Mouse (Mus musculus): Measurements from ENCODE around the gene Fancc. TPM values are rescaled to one million over a fixed set of nuclear protein-coding genes. Genes with fewer than 3 reads are reported as not detected.
A peak's percentile ranks its signal among the peaks of the same experiment; 100 is the strongest.

The Fancc gene
- polyA plus RNA-seq, 1 experiment from 2014 or later, result 18.1 TPM

- DNase-seq (no peak), ATAC-seq (ENCODE audit: low FRiP score, low TSS enrichment) (no peak)
- no peak overlapping the region for H3K4me3 ChIP-seq (replicated peaks; ENCODE audit: low read depth, low read length)
- H3K9ac ChIP-seq (replicated peaks; ENCODE audit: low read length), result no peak overlapping the region
- no peak overlapping the region for H3K27ac ChIP-seq (replicated peaks; ENCODE audit: low read depth, low read length)
- H3K4me1 ChIP-seq (ENCODE audit: control insufficient read depth, insufficient read depth, low read length), result no peaks in the 10 kb centered on the region
- no peaks in the 10 kb centered on the region for H3K27me3 ChIP-seq (ENCODE audit: control insufficient read depth, insufficient read depth, low read length)
- WGBS, result 93% methylated on average over 6 of the region's 6 CpGs
- no peak overlapping the region for H3K4me2 ChIP-seq (ENCODE audit: low read length)
- peaks cover 44% of the 10 kb centered on the region for H3K36me3 ChIP-seq (ENCODE audit: control insufficient read depth, insufficient read depth, low read length)
- H3K9me3 ChIP-seq (ENCODE audit: control insufficient read depth, low read length), result no peaks in the 10 kb centered on the region
Observed at GRCm38 (mm10) chr13:63507001-63507556, 10.0 kb upstream of the Fancc start.

- WGBS, result 63% methylated on average over 1 of the region's 1 CpGs
- no peaks in the 10 kb centered on the region for H3K9me3 ChIP-seq (ENCODE audit: control insufficient read depth, low read length)
Observed at GRCm38 (mm10) chr13:63506364-63506763, 9.3 kb upstream of the Fancc start.

GRCm38 (mm10) chr13:63502391-63502790 is 5.3 kb upstream of the Fancc start:
- H3K9ac ChIP-seq (replicated peaks; ENCODE audit: low read length), result no peak overlapping the region
- 0 out of 2 replicates have a peak, but pooled peaks cover 3% of the 10 kb centered on the region for H3K36me3 ChIP-seq (ENCODE audit: control insufficient read depth, insufficient read depth, low read length)
- 92% methylated on average over 2 of the region's 2 CpGs for WGBS
- no peak overlapping the region for H3K4me3 ChIP-seq (replicated peaks; ENCODE audit: low read depth, low read length)
- ATAC-seq (ENCODE audit: low FRiP score, low TSS enrichment) (no peak), DNase-seq (no peak)
- no peaks in the 10 kb centered on the region for H3K27me3 ChIP-seq (ENCODE audit: control insufficient read depth, insufficient read depth, low read length)
- H3K4me1 ChIP-seq (ENCODE audit: control insufficient read depth, insufficient read depth, low read length), result no peaks in the 10 kb centered on the region
- H3K9me3 ChIP-seq (ENCODE audit: control insufficient read depth, low read length), result no peaks in the 10 kb centered on the region
- no peak overlapping the region for H3K27ac ChIP-seq (replicated peaks; ENCODE audit: low read depth, low read length)
- no peak overlapping the region for H3K4me2 ChIP-seq (ENCODE audit: low read length)

More at GRCm38 (mm10) chr13:63506364-63506763, 9.3 kb upstream of the Fancc start:
- ATAC-seq (ENCODE audit: low FRiP score, low TSS enrichment), result no peak
- H3K4me3 ChIP-seq (replicated peaks; ENCODE audit: low read depth, low read length), result no peak overlapping the region
- H3K36me3 ChIP-seq (ENCODE audit: control insufficient read depth, insufficient read depth, low read length), result peaks cover 37% of the 10 kb centered on the region
- no peak for DNase-seq
- no peak overlapping the region for H3K9ac ChIP-seq (replicated peaks; ENCODE audit: low read length)
- no peaks in the 10 kb centered on the region for H3K27me3 ChIP-seq (ENCODE audit: control insufficient read depth, insufficient read depth, low read length)
- H3K4me2 ChIP-seq (ENCODE audit: low read length), result no peak overlapping the region
- no peaks in the 10 kb centered on the region for H3K4me1 ChIP-seq (ENCODE audit: control insufficient read depth, insufficient read depth, low read length)
- no peak overlapping the region for H3K27ac ChIP-seq (replicated peaks; ENCODE audit: low read depth, low read length)

GRCm38 (mm10) chr13:63499489-63499888 is 2.4 kb upstream of the Fancc start:
- DNase-seq (no peak), ATAC-seq (ENCODE audit: low FRiP score, low TSS enrichment) (no peak)
- 87% methylated on average over 2 of the region's 2 CpGs for WGBS
- Histone ChIP-seq H3K4me1 (ENCODE audit: control insufficient read depth, insufficient read depth, low read length) (peaks cover 8% of the 10 kb centered on the region), H3K4me3 (replicated peaks; ENCODE audit: low read depth, low read length) (no peak overlapping the region), H3K27ac (replicated peaks; ENCODE audit: low read depth, low read length) (no peak overlapping the region), H3K4me2 (ENCODE audit: low read length) (no peak overlapping the region), H3K27me3 (ENCODE audit: control insufficient read depth, insufficient read depth, low read length) (no peaks in the 10 kb centered on the region), H3K9me3 (ENCODE audit: control insufficient read depth, low read length) (no peaks in the 10 kb centered on the region), H3K36me3 (ENCODE audit: control insufficient read depth, insufficient read depth, low read length) (no peaks in the 10 kb centered on the region), H3K9ac (replicated peaks; ENCODE audit: low read length) (no peak overlapping the region)

GRCm38 (mm10) chr13:63487707-63488042 is 9.4 kb downstream of the Fancc start:
- Histone ChIP-seq H3K4me1 (ENCODE audit: control insufficient read depth, insufficient read depth, low read length) (peaks cover 13% of the 10 kb centered on the region; the same call in 1 of the 2 replicates), H3K36me3 (ENCODE audit: control insufficient read depth, insufficient read depth, low read length) (no peaks in the 10 kb centered on the region), H3K27me3 (ENCODE audit: control insufficient read depth, insufficient read depth, low read length) (no peaks in the 10 kb centered on the region), H3K9me3 (ENCODE audit: control insufficient read depth, low read length) (no peaks in the 10 kb centered on the region), H3K4me3 (replicated peaks; ENCODE audit: low read depth, low read length) (no peak overlapping the region), H3K9ac (replicated peaks; ENCODE audit: low read length) (no peak overlapping the region), H3K4me2 (ENCODE audit: low read length) (no peak overlapping the region), H3K27ac (replicated peaks; ENCODE audit: low read depth, low read length) (no peak overlapping the region)
- DNase-seq (no peak), ATAC-seq (ENCODE audit: low FRiP score, low TSS enrichment) (no peak)
- WGBS, result 44% methylated on average over 7 of the region's 7 CpGs

- Histone ChIP-seq H3K4me3 (replicated peaks; ENCODE audit: low read depth, low read length) (0 out of 2 replicates have a peak overlapping the region, but pooled peaks have one; percentile 4), H3K4me1 (ENCODE audit: control insufficient read depth, insufficient read depth, low read length) (peaks cover 13% of the 10 kb centered on the region; the same call in 1 of the 2 replicates), H3K4me2 (ENCODE audit: low read length) (peak overlapping the region; percentile 45), H3K36me3 (ENCODE audit: control insufficient read depth, insufficient read depth, low read length) (no peaks in the 10 kb centered on the region), H3K9me3 (ENCODE audit: control insufficient read depth, low read length) (no peaks in the 10 kb centered on the region), H3K27ac (replicated peaks; ENCODE audit: low read depth, low read length) (no peak overlapping the region), H3K9ac (replicated peaks; ENCODE audit: low read length) (0 out of 2 replicates have a peak overlapping the region, but pooled peaks have one; percentile 27), H3K27me3 (ENCODE audit: control insufficient read depth, insufficient read depth, low read length) (no peaks in the 10 kb centered on the region)
- ATAC-seq (ENCODE audit: low FRiP score, low TSS enrichment), result peak; percentile 55; the same call in 1 of the 2 replicates
- 2% methylated on average over 18 of the region's 18 CpGs for WGBS
- peak; percentile 67 for DNase-seq
Observed at GRCm38 (mm10) chr13:63486791-63487706, 10.0 kb downstream of the Fancc start.

- 80% methylated on average over 8 of the region's 8 CpGs for WGBS
- DNase-seq, result no peak
- Histone ChIP-seq H3K9ac (replicated peaks; ENCODE audit: low read length) (no peak overlapping the region), H3K27me3 (ENCODE audit: control insufficient read depth, insufficient read depth, low read length) (no peaks in the 10 kb centered on the region), H3K9me3 (ENCODE audit: control insufficient read depth, low read length) (no peaks in the 10 kb centered on the region), H3K4me3 (replicated peaks; ENCODE audit: low read depth, low read length) (no peak overlapping the region), H3K4me2 (ENCODE audit: low read length) (no peak overlapping the region), H3K27ac (replicated peaks; ENCODE audit: low read depth, low read length) (no peak overlapping the region), H3K4me1 (ENCODE audit: control insufficient read depth, insufficient read depth, low read length) (no peaks in the 10 kb centered on the region), H3K36me3 (ENCODE audit: control insufficient read depth, insufficient read depth, low read length) (no peaks in the 10 kb centered on the region)
- ATAC-seq (ENCODE audit: low FRiP score, low TSS enrichment), result no peak
Observed at GRCm38 (mm10) chr13:63475356-63475755, 21.7 kb downstream of the Fancc start.

- no peak for ATAC-seq (ENCODE audit: low FRiP score, low TSS enrichment)
- no peaks in the 10 kb centered on the region for H3K4me1 ChIP-seq (ENCODE audit: control insufficient read depth, insufficient read depth, low read length)
- H3K4me3 ChIP-seq (replicated peaks; ENCODE audit: low read depth, low read length), result no peak overlapping the region
- no peaks in the 10 kb centered on the region for H3K9me3 ChIP-seq (ENCODE audit: control insufficient read depth, low read length)
- no peak overlapping the region for H3K4me2 ChIP-seq (ENCODE audit: low read length)
- no peaks in the 10 kb centered on the region for H3K27me3 ChIP-seq (ENCODE audit: control insufficient read depth, insufficient read depth, low read length)
- no peak overlapping the region for H3K9ac ChIP-seq (replicated peaks; ENCODE audit: low read length)
- DNase-seq, result no peak
- H3K27ac ChIP-seq (replicated peaks; ENCODE audit: low read depth, low read length), result no peak overlapping the region
- 86% methylated on average over 5 of the region's 5 CpGs for WGBS
- no peaks in the 10 kb centered on the region for H3K36me3 ChIP-seq (ENCODE audit: control insufficient read depth, insufficient read depth, low read length)
Observed at GRCm38 (mm10) chr13:63452898-63453297, 44.2 kb downstream of the Fancc start.
